Mouse (Mus musculus) c-Kit-negative CD71-positive TER-119-positive erythroid progenitor cells, embryonic 14.5 days (primary cell): ENCODE data around the gene Tssk6.

Source experiments
- DNase-seq: peaks from one replicate; pipeline ENCODE4 v3.0.0-alpha.2; 2013; ENCODE audit warnings: low read depth, low spot score

Gene Tssk6

GRCm38 (mm10) chr8:69884141-69884540, 17.8 kb upstream of the Tssk6 start:
- no peak for DNase-seq

- DNase-seq: no peak
Measured at GRCm38 (mm10) chr8:69887289-69888243, 14.4 kb upstream of the Tssk6 start, which contains the start of gene Cilp2. Gene Cilp2 (minus strand): TSS chr8:69887687.

- DNase-seq: no peak
Measured at GRCm38 (mm10) chr8:69888244-69888866, 13.6 kb upstream of the Tssk6 start.

- DNase-seq: no peak
Measured at GRCm38 (mm10) chr8:69888902-69889301, 13.1 kb upstream of the Tssk6 start.

- no peak for DNase-seq
Measured at GRCm38 (mm10) chr8:69890813-69891241, 11.2 kb upstream of the Tssk6 start.

GRCm38 (mm10) chr8:69893863-69894262, 8.1 kb upstream of the Tssk6 start:
- DNase-seq: peak; percentile 33

- no peak for DNase-seq
Measured at GRCm38 (mm10) chr8:69894836-69895332, 7.1 kb upstream of the Tssk6 start.

GRCm38 (mm10) chr8:69895772-69896451, 6.1 kb upstream of the Tssk6 start:
- no peak for DNase-seq

- DNase-seq: no peak
Measured at GRCm38 (mm10) chr8:69897857-69898256, 4.1 kb upstream of the Tssk6 start.

- no peak for DNase-seq
Measured at GRCm38 (mm10) chr8:69899876-69900275, 2.1 kb upstream of the Tssk6 start.

- no peak for DNase-seq
Measured at GRCm38 (mm10) chr8:69900895-69901451, 1.0 kb upstream of the Tssk6 start.

- DNase-seq: peak; percentile 93
Measured at GRCm38 (mm10) chr8:69901484-69902162, 361 bp upstream of the Tssk6 start.

- DNase-seq: peak; percentile 94
Measured at GRCm38 (mm10) chr8:69903063-69903542, 1.1 kb downstream of the Tssk6 start.

GRCm38 (mm10) chr8:69904096-69904495, 2.1 kb downstream of the Tssk6 start:
- no peak for DNase-seq

GRCm38 (mm10) chr8:69906260-69906659, 4.3 kb downstream of the Tssk6 start:
- DNase-seq: no peak

GRCm38 (mm10) chr8:69907106-69907505, 5.1 kb downstream of the Tssk6 start:
- DNase-seq: no peak

- no peak for DNase-seq
Measured at GRCm38 (mm10) chr8:69911917-69912316, 9.9 kb downstream of the Tssk6 start.

- DNase-seq: no peak
Measured at GRCm38 (mm10) chr8:69912478-69913074, 10.6 kb downstream of the Tssk6 start.

- DNase-seq: no peak
Measured at GRCm38 (mm10) chr8:69914526-69914925, 12.5 kb downstream of the Tssk6 start.

- DNase-seq: no peak
Measured at GRCm38 (mm10) chr8:69915748-69916147, 13.8 kb downstream of the Tssk6 start.
